Mouse (Mus musculus) forebrain, embryonic 16.5 days (tissue): ENCODE results near the gene Gm20388. TPM values are rescaled to one million over a fixed set of nuclear protein-coding genes. Genes with fewer than 3 reads are reported as not detected.

ENCODE experiments used
- ATAC-seq: fragments of 200-750 bp; cut with Nextera tagmentation; 2 replicates; pipeline ENCODE4 v1.8.0; 2017; ENCODE audit warnings: mild to moderate bottlenecking, moderate library complexity
- H3K27ac ChIP-seq: fragments of 300-500 bp; sonication (generic); 2 replicates; pipeline ENCODE4 v1.5.1; 2014; ENCODE audit warnings: low read length, control low read depth
- H3K27me3 ChIP-seq: fragments of 300-500 bp; sonication (generic); replicated peaks from 2 replicates; pipeline ENCODE4 v1.6.1; 2014; ENCODE audit warnings: low read length; ENCODE audit not compliant: control insufficient read depth, insufficient read depth
- H3K36me3 ChIP-seq: fragments of 300-500 bp; sonication (generic); 2 replicates; pipeline ENCODE4 v1.6.1; 2014; ENCODE audit not compliant: control insufficient read depth, insufficient read depth
- H3K4me1 ChIP-seq: fragments of 300-500 bp; sonication (generic); replicated peaks from 2 replicates; pipeline ENCODE4 v1.6.1; 2014; ENCODE audit warnings: low read length; ENCODE audit not compliant: control insufficient read depth, insufficient read depth
- H3K4me2 ChIP-seq: fragments of 300-500 bp; sonication (generic); 2 replicates; pipeline ENCODE4 v1.6.1; 2014; ENCODE audit warnings: mild to moderate bottlenecking, low read length, control low read depth
- H3K4me3 ChIP-seq: fragments of 300-500 bp; sonication (generic); replicated peaks from 2 replicates; pipeline ENCODE4 v1.5.1; 2014; ENCODE audit warnings: mild to moderate bottlenecking, low read length, control low read depth
- H3K9ac ChIP-seq: fragments of 300-500 bp; sonication (generic); replicated peaks from 2 replicates; pipeline ENCODE4 v1.6.1; 2014; ENCODE audit warnings: low read depth, low read length, control low read depth
- H3K9me3 ChIP-seq: fragments of 300-500 bp; sonication (generic); 2 replicates; pipeline ENCODE4 v1.6.1; 2016; ENCODE audit warnings: low read length; ENCODE audit not compliant: control insufficient read depth
- WGBS: fragments of 180-500 bp; shearing (Covaris S2); extraction: QIAGEN DNeasy Blood & Tissue Kit; methylation state at CpG from one replicate; pipeline ENCODE4 v1.1.7; 2014; 5-methylcytosine and 5-hydroxymethylcytosine counted together
- polyA plus RNA-seq: library from polyadenylated mRNA; unstranded; fragments of >200 nt; fragmentation: Nextera tagmentation; extraction: Ambion mirVana; gene quantifications from 2 replicates; pipeline ENCODE4 v1.2.1, GENCODE M21; 2015

Gene Gm20388
- polyA plus RNA-seq, 1 experiment from 2014 or later, result 4.7 TPM

- Histone ChIP-seq H3K9me3 (no peaks in the 10 kb centered on the region), H3K4me2 (no peak overlapping the region), H3K27me3 (no peaks in the 10 kb centered on the region), H3K36me3 (no peaks in the 10 kb centered on the region), H3K27ac (no peak overlapping the region), H3K4me1 (peaks cover 16% of the 10 kb centered on the region), H3K4me3 (no peak overlapping the region), H3K9ac (no peak overlapping the region)
- no peak for ATAC-seq
- 47% methylated on average over 9 of the region's 9 CpGs for WGBS
These were observed 2856.6 kb downstream of the Gm20388 start for GRCm38 (mm10) chr8:122767229-122767628.

DNA sequence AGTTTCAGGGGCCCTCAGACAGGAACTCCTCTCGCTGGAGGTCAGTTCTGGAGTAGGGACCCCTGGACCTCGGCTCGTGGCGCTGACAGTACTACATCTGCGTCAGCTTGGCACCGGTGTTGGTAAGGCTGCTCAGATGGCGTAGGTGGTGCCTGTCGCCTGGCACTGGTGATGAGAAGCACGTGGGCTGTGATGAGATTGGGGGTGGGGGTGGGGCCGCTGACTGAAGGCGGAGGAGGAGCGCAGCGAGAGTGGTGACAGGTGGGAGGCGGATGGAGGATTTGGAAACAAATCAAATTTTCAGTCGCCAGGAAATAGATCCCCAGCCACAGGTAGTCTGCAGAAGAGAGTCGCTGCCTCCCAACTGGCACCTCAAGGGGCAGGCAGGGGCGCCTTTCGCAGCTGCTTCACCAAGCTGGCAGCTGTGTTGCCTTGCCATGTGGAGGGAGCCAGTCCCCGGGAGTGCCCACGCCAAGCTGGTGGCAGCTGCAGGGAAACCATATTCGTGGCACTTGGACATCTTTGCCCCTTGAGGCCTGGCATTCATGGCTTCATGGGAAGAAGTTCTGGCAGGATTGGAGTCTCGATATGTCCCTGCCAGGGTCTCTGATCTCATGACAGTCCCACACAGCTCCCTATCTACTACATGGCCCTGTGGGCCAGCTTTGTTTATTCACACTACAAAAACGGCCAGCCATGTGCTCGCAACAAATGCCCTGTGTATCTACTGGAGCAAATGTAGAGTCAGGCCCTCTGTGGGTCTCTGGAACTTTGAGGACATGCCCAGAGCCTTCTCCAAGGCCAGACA is 2858.8 kb downstream of the Gm20388 start:
- WGBS, result 40% methylated on average over 24 of the region's 24 CpGs
- peak; percentile 80 for ATAC-seq
- H3K4me1 ChIP-seq, result peaks cover 14% of the 10 kb centered on the region
- no peaks in the 10 kb centered on the region for H3K36me3 ChIP-seq
- no peaks in the 10 kb centered on the region for H3K27me3 ChIP-seq
- no peaks in the 10 kb centered on the region for H3K9me3 ChIP-seq
- no peak overlapping the region for H3K4me3 ChIP-seq
- no peak overlapping the region for H3K9ac ChIP-seq
- 0 out of 2 replicates have a peak overlapping the region, but pooled peaks have one; percentile 6 for H3K4me2 ChIP-seq
- H3K27ac ChIP-seq, result no peak overlapping the region

- Histone ChIP-seq H3K36me3 (no peaks in the 10 kb centered on the region), H3K4me3 (no peak overlapping the region), H3K9ac (no peak overlapping the region), H3K27me3 (no peaks in the 10 kb centered on the region), H3K4me1 (peaks cover 25% of the 10 kb centered on the region), H3K9me3 (no peaks in the 10 kb centered on the region), H3K27ac (no peak overlapping the region), H3K4me2 (no peak overlapping the region)
- 33% methylated on average over 10 of the region's 10 CpGs for WGBS
- ATAC-seq, result no peak
These were observed 2861.9 kb downstream of the Gm20388 start for GRCm38 (mm10) chr8:122772431-122773060.

- Histone ChIP-seq H3K9ac (peak within 1 kb of the TSS; percentile 97), H3K9me3 (no peaks in the 10 kb centered on the region), H3K4me3 (peak within 1 kb of the TSS; percentile 92), H3K4me2 (peak within 1 kb of the TSS; percentile 95), H3K27me3 (no peaks in the 10 kb centered on the region), H3K36me3 (peaks cover 1% of the 10 kb centered on the region; the same call in 1 of the 2 replicates), H3K27ac (peak within 1 kb of the TSS; percentile 49), H3K4me1 (peaks cover 11% of the 10 kb centered on the region)
- peak; percentile 76 for ATAC-seq
- WGBS, result under 1% methylated on average over 50 of the region's 50 CpGs
These were observed 2864.9 kb downstream of the Gm20388 start, which contains the start of gene Acsf3 for GRCm38 (mm10) chr8:122775285-122776155. Acsf3 (plus strand) TSS chr8:122775486.

- 77% methylated on average over 6 of the region's 6 CpGs for WGBS
- Histone ChIP-seq H3K4me3 (no peak overlapping the region), H3K9ac (no peak overlapping the region), H3K4me2 (no peak overlapping the region), H3K27ac (no peak overlapping the region), H3K4me1 (peaks cover 11% of the 10 kb centered on the region), H3K36me3 (peaks cover 5% of the 10 kb centered on the region; the same call in 1 of the 2 replicates), H3K9me3 (no peaks in the 10 kb centered on the region), H3K27me3 (no peaks in the 10 kb centered on the region)
- ATAC-seq, result no peak
These were observed 2867.1 kb downstream of the Gm20388 start for GRCm38 (mm10) chr8:122777701-122778100.

GRCm38 (mm10) chr8:122778703-122779239 is 2868.1 kb downstream of the Gm20388 start:
- ATAC-seq, result no peak
- Histone ChIP-seq H3K4me3 (no peak overlapping the region), H3K9me3 (no peaks in the 10 kb centered on the region), H3K4me1 (peaks cover 11% of the 10 kb centered on the region), H3K9ac (no peak overlapping the region), H3K36me3 (peaks cover 7% of the 10 kb centered on the region; the same call in 1 of the 2 replicates), H3K4me2 (no peak overlapping the region), H3K27me3 (no peaks in the 10 kb centered on the region), H3K27ac (no peak overlapping the region)
- WGBS, result 91% methylated on average over 3 of the region's 3 CpGs

- H3K27me3 ChIP-seq, result no peaks in the 10 kb centered on the region
- no peak overlapping the region for H3K27ac ChIP-seq
- ATAC-seq, result no peak
- no peak overlapping the region for H3K4me3 ChIP-seq
- H3K4me2 ChIP-seq, result no peak overlapping the region
- H3K9me3 ChIP-seq, result no peaks in the 10 kb centered on the region
- H3K36me3 ChIP-seq, result peaks cover 10% of the 10 kb centered on the region; the same call in 1 of the 2 replicates
- WGBS, result 83% methylated on average over 9 of the region's 9 CpGs
- H3K4me1 ChIP-seq, result peaks cover 11% of the 10 kb centered on the region
- no peak overlapping the region for H3K9ac ChIP-seq
These were observed 2868.6 kb downstream of the Gm20388 start for GRCm38 (mm10) chr8:122779255-122779654.

GRCm38 (mm10) chr8:122784756-122785155 is 2874.1 kb downstream of the Gm20388 start:
- 78% methylated on average over 1 of the region's 1 CpGs for WGBS
- Histone ChIP-seq H3K36me3 (peaks cover 10% of the 10 kb centered on the region; the same call in 1 of the 2 replicates), H3K27me3 (no peaks in the 10 kb centered on the region), H3K4me3 (no peak overlapping the region), H3K9me3 (no peaks in the 10 kb centered on the region), H3K4me2 (no peak overlapping the region), H3K27ac (no peak overlapping the region), H3K4me1 (no peaks in the 10 kb centered on the region), H3K9ac (no peak overlapping the region)
- ATAC-seq, result no peak
